In the genomic region with DNA sequence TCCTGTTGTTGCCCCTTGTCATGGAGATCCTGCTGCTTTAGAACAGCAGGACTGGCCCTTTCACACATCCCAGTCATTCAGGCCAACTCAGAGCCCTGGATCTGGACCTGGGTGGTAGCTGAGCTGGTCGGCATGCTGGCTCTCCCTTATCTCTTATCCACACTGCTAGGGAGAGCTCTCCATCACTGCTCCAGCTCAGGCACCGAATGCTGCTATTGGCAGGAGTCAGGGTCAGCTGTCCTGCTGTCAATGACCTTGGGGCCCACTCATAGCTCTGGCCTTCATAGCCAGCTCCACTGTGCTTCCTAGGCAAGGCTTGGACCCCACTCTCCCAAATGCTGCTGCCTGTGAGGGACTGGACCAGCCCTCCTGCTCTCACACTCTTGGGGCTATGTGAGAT, we compare ENCODE assay signal across 20 mouse cellular contexts.
DNase-seq lines count a peak whose midpoint lies in the region; ATAC-seq lines count a peak whose summit lies in the region.
"Had no signal": no experiment of that assay in that cellular context is flagged by ENCODE, and none has a peak within 500 bp of the region (broad histone marks: within the 10 kb centered on the region; RNA-seq: fewer than 3 reads in every experiment).

No protein-coding gene starts in this region.

- no peak overlapping the region for H3K4me3 ChIP-seq in heart, embryonic 10.5 days
- no peak overlapping the region for H3K4me3 ChIP-seq in midbrain, embryonic 11.5 days (ENCODE audit: low read depth, low read length)
- no peak overlapping the region for H3K4me3 ChIP-seq in midbrain, embryonic 13.5 days (replicated peaks)
- H3K4me3 ChIP-seq in intestine, embryonic 15.5 days (replicated peaks) = no peak overlapping the region
- H3K4me3 ChIP-seq: forebrain, embryonic 10.5 days; limb, embryonic 10.5 days had no signal

- peak overlapping the region; percentile 73 for H3K27ac ChIP-seq in heart, embryonic 10.5 days
- H3K27ac ChIP-seq in midbrain, embryonic 11.5 days (ENCODE audit: low read depth, low read length) = no peak overlapping the region
- H3K27ac ChIP-seq in midbrain, embryonic 13.5 days = no peak overlapping the region
- H3K27ac ChIP-seq in intestine, embryonic 15.5 days = no peak overlapping the region
- H3K27ac ChIP-seq: forebrain, embryonic 10.5 days; hindbrain, postnatal 0 days; limb, embryonic 10.5 days had no signal

- H3K4me2 ChIP-seq in midbrain, embryonic 11.5 days = no peak overlapping the region
- H3K4me2 ChIP-seq in midbrain, embryonic 13.5 days (replicated peaks) = no peak overlapping the region
- no peak overlapping the region for H3K4me2 ChIP-seq in intestine, embryonic 15.5 days (replicated peaks)

- no peaks in the 10 kb centered on the region for H3K27me3 ChIP-seq in heart, embryonic 10.5 days (ENCODE audit: insufficient read depth, poor library complexity, severe bottlenecking)
- no peaks in the 10 kb centered on the region for H3K27me3 ChIP-seq in midbrain, embryonic 11.5 days (ENCODE audit: control insufficient read depth, insufficient read depth, low read length)
- H3K27me3 ChIP-seq in midbrain, embryonic 13.5 days = no peaks in the 10 kb centered on the region
- H3K27me3 ChIP-seq in intestine, embryonic 15.5 days (replicated peaks) = no peaks in the 10 kb centered on the region

- no peaks in the 10 kb centered on the region for H3K9me3 ChIP-seq in heart, embryonic 10.5 days
- no peaks in the 10 kb centered on the region for H3K9me3 ChIP-seq in midbrain, embryonic 11.5 days (ENCODE audit: control insufficient read depth, low read length)
- H3K9me3 ChIP-seq in midbrain, embryonic 13.5 days = no peaks in the 10 kb centered on the region
- H3K9me3 ChIP-seq in intestine, embryonic 15.5 days = no peaks in the 10 kb centered on the region
- H3K9me3 ChIP-seq: forebrain, embryonic 10.5 days; limb, embryonic 10.5 days had no signal

- H3K9ac ChIP-seq in midbrain, embryonic 11.5 days (ENCODE audit: low read length) = no peak overlapping the region
- H3K9ac ChIP-seq in midbrain, embryonic 13.5 days (replicated peaks) = no peak overlapping the region
- no peak overlapping the region for H3K9ac ChIP-seq in intestine, embryonic 15.5 days

- DNase-seq in heart, embryonic 10.5 days (ENCODE audit: low spot score) = no peak
- DNase-seq in heart, postnatal 4 days = no peak
- peak; percentile 17 for DNase-seq in midbrain, embryonic 11.5 days (ENCODE audit: low spot score, missing footprints)
- peak; percentile 53 to 57 for DNase-seq in adrenal gland, postnatal 36 days
- no peak for DNase-seq in natural killer cell, adult 2 months (ENCODE audit: low spot score in 2 of 2)
- DNase-seq: cerebellum, adult 11-12 months; cerebellum, postnatal 10 days; gastrocnemius, postnatal 10 days; kidney, adult 2 months; kidney, postnatal 10 days; liver; lung, postnatal 4 days; retina, postnatal 1 day; thymus, postnatal 14 days had no signal

- ATAC-seq in midbrain, embryonic 11.5 days (ENCODE audit: low FRiP score) = no peak
- ATAC-seq in midbrain, embryonic 13.5 days = no peak
- ATAC-seq in intestine, embryonic 15.5 days = no peak
- ATAC-seq: forebrain, embryonic 16.5 days; hindbrain, postnatal 0 days had no signal

- 14% methylated on average over 2 of the region's 2 CpGs for WGBS in heart, embryonic 10.5 days
- WGBS in midbrain, embryonic 11.5 days = 85% methylated on average over 2 of the region's 2 CpGs
- 88% methylated on average over 2 of the region's 2 CpGs for WGBS in midbrain, embryonic 13.5 days
- WGBS in intestine, embryonic 15.5 days = 46% methylated on average over 2 of the region's 2 CpGs

- peaks cover 17% of the 10 kb centered on the region for H3K4me1 ChIP-seq in heart, embryonic 10.5 days
- no peaks in the 10 kb centered on the region for H3K4me1 ChIP-seq in midbrain, embryonic 11.5 days (ENCODE audit: control insufficient read depth, insufficient read depth, low read length)
- 0 out of 2 replicates have a peak, but pooled peaks cover 5% of the 10 kb centered on the region for H3K4me1 ChIP-seq in midbrain, embryonic 13.5 days (replicated peaks)
- no peaks in the 10 kb centered on the region for H3K4me1 ChIP-seq in intestine, embryonic 15.5 days (replicated peaks)
- H3K4me1 ChIP-seq: forebrain, embryonic 10.5 days had no signal

- no peaks in the 10 kb centered on the region for H3K36me3 ChIP-seq in heart, embryonic 10.5 days
- no peaks in the 10 kb centered on the region for H3K36me3 ChIP-seq in midbrain, embryonic 11.5 days (ENCODE audit: control insufficient read depth, insufficient read depth, low read length)
- no peaks in the 10 kb centered on the region for H3K36me3 ChIP-seq in midbrain, embryonic 13.5 days
- H3K36me3 ChIP-seq in intestine, embryonic 15.5 days = no peaks in the 10 kb centered on the region
- H3K36me3 ChIP-seq: forebrain, embryonic 10.5 days; limb, embryonic 10.5 days had no signal

Comparison
In these comparisons a context has a peak if more than half of its experiments do, and no peak if none do; other contexts are left out.
1. DNase-seq: peak in midbrain, embryonic 11.5 days (single experiment) and adrenal gland, postnatal 36 days (2 of 2); none in heart, embryonic 10.5 days (single experiment), heart, postnatal 4 days (single experiment) and natural killer cell, adult 2 months (0 of 2).